Mouse (Mus musculus) embryonic facial prominence, embryonic 14.5 days (tissue): Measurements from ENCODE around the gene Gm47995. TPM values are rescaled to one million over a fixed set of nuclear protein-coding genes. Genes with fewer than 3 reads are reported as not detected.

Source experiments
- ATAC-seq: fragments of 200-750 bp; cut with Nextera tagmentation; 2 replicates; pipeline ENCODE4 v1.8.0; 2017; ENCODE audit warnings: low read depth, moderate number of reproducible peaks, moderate TSS enrichment
- DNase-seq: peaks from one replicate; pipeline ENCODE4 v3.0.0-alpha.2; 2015; ENCODE audit warnings: low spot score
- H3K27ac ChIP-seq: fragments of 300-500 bp; sonication (generic); replicated peaks from 2 replicates; pipeline ENCODE4 v1.5.1; 2014; ENCODE audit warnings: low read depth, mild to moderate bottlenecking, low read length, moderate library complexity
- H3K27me3 ChIP-seq: fragments of 300-500 bp; sonication (generic); replicated peaks from 2 replicates; pipeline ENCODE4 v1.6.1; 2014; ENCODE audit warnings: low read length; ENCODE audit not compliant: control insufficient read depth, insufficient read depth
- H3K36me3 ChIP-seq: fragments of 300-500 bp; sonication (generic); 2 replicates; pipeline ENCODE4 v1.6.1; 2014; ENCODE audit warnings: low read length, mixed read lengths; ENCODE audit not compliant: control insufficient read depth, insufficient read depth
- H3K4me1 ChIP-seq: fragments of 300-500 bp; sonication (generic); 2 replicates; pipeline ENCODE4 v1.6.1; 2014; ENCODE audit warnings: antibody characterized with exemption, low read length; ENCODE audit not compliant: control insufficient read depth, insufficient read depth
- H3K4me2 ChIP-seq: fragments of 300-500 bp; sonication (generic); 2 replicates; pipeline ENCODE4 v1.6.1; 2014; ENCODE audit warnings: low read depth, mild to moderate bottlenecking, low read length, moderate library complexity, mixed read lengths
- H3K4me3 ChIP-seq: fragments of 300-500 bp; sonication (generic); 2 replicates; pipeline ENCODE4 v1.5.1; 2014; ENCODE audit warnings: low read depth, mild to moderate bottlenecking, low read length
- H3K9ac ChIP-seq: fragments of 300-500 bp; sonication (generic); 2 replicates; pipeline ENCODE4 v1.6.1; 2014; ENCODE audit warnings: low read depth, mild to moderate bottlenecking, low read length, moderate library complexity, mixed read lengths
- H3K9me3 ChIP-seq: fragments of 300-500 bp; sonication (generic); 2 replicates; pipeline ENCODE4 v1.6.1; 2016; ENCODE audit warnings: low read length; ENCODE audit not compliant: control insufficient read depth
- WGBS: fragments of 180-500 bp; shearing (Covaris S2); extraction: QIAGEN DNeasy Blood & Tissue Kit; methylation state at CpG from one replicate; pipeline ENCODE4 v1.1.7; 2014; 5-methylcytosine and 5-hydroxymethylcytosine counted together
- polyA plus RNA-seq: library from polyadenylated mRNA; unstranded; fragments of >200 nt; fragmentation: Nextera tagmentation; extraction: Ambion mirVana; gene quantifications from 2 replicates; pipeline ENCODE4 v1.2.1, GENCODE M21; 2014

Gm47995 gene
- polyA plus RNA-seq, 1 experiment from 2014 or later, result 0.25 TPM

DNA sequence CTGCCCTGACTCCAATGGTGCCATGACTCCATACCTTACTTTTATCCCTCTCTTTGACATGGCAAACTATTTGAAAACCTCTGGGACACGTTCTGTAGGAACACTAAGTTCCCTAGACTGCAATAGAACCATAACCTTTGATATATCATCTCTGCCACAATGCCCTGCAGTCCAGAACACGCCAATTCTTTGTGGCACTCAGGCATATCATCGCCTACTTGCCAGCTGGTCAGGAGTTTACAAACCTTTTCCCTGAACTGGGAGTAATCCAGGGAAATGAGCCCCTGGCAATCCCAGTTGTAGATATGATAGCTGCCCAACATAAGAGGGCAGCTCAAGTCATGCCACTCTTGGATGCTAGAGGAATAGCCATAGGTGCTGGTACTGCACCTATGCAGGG is 34.1 kb downstream of the Gm47995 start:
- H3K4me3 ChIP-seq, result no peak overlapping the region
- whole genome bisulfite sequencing, result 86% methylated on average over 3 of the region's 3 CpGs

DNA sequence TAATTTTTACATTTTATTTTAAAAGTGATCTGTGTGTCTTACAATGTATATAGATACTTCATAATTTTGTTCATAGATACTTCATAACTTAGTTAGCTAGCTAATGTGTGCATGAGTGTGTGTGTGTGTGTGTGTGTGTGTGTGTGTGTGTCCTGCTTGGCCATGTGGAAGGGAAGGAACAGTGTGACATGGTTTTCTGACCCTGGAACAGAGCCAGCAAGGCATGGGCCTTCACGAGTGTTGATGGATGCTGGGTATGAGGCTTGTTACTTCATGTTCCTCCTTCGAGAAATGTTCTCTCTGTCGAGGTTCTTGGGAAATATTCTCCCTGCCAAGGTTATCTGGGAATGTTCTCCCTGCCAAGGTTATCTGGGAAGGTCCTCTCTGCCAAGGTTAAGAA is 35.5 kb downstream of the Gm47995 start:
- H3K9ac ChIP-seq, result no peak overlapping the region
- no peaks in the 10 kb centered on the region for H3K36me3 ChIP-seq
- no peaks in the 10 kb centered on the region for H3K27me3 ChIP-seq
- DNase-seq (no peak), ATAC-seq (no peak)
- no peak overlapping the region for H3K4me2 ChIP-seq
- H3K4me3 ChIP-seq, result no peak overlapping the region
- H3K4me1 ChIP-seq, result no peaks in the 10 kb centered on the region
- H3K27ac ChIP-seq, result no peak overlapping the region
- peaks cover 6% of the 10 kb centered on the region; the same call in 1 of the 2 replicates for H3K9me3 ChIP-seq
- WGBS, result 71% methylated on average over 3 of the region's 3 CpGs

More for the DNA sequence above, 34.1 kb downstream of the Gm47995 start:
- Histone ChIP-seq H3K27ac (no peak overlapping the region), H3K27me3 (no peaks in the 10 kb centered on the region), H3K9me3 (peaks cover 6% of the 10 kb centered on the region; the same call in 1 of the 2 replicates), H3K4me1 (no peaks in the 10 kb centered on the region), H3K9ac (no peak overlapping the region), H3K4me2 (no peak overlapping the region), H3K36me3 (no peaks in the 10 kb centered on the region)
- DNase-seq, result no peak
- ATAC-seq, result no peak

GRCm38 (mm10) chr1:151235574-151235973 is 37.3 kb downstream of the Gm47995 start:
- H3K27ac ChIP-seq, result no peak overlapping the region
- ATAC-seq, result peak; percentile 72; the same call in 1 of the 2 replicates

DNA sequence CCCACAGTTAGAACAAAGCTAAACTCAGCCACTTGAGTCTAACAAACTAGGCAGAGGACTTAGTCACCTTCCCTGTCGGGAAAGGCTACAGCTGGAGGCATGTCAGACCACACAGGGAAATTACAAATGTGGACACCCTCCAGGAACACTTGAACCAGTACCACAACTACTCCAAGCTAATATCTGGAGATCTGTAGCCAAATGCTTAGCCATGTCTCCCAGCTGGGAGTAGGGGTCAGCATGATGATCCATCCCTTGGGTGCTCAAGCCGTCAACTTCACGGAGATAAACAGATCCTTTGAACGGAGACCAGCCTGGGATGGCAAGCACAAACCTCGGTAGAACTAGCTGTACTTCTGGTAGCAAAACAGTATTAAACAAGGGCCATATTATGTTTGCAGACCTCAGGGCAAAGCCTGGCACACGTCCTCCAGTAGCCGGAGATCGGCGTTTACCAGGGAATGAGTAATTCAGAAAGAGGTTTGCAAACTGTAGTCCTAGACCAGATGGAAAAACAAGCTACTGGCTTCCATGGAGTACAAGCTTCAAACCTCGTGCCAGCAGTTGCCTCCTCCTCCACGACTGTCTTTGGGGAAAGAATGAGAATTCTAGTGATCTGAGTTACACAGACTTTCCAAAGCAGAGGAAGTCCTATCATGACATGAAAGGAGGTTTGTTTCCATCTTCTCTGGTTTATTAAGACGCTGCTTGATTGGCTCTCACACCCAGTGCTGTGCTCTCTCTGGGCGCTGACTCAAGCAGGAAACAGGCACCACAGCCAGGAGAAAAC is 38.1 kb downstream of the Gm47995 start:
- no peaks in the 10 kb centered on the region for H3K36me3 ChIP-seq
- H3K9ac ChIP-seq, result no peak overlapping the region
- DNase-seq, result peak; percentile 29
- no peaks in the 10 kb centered on the region for H3K4me1 ChIP-seq
- H3K4me2 ChIP-seq, result no peak overlapping the region
- peaks cover 6% of the 10 kb centered on the region; the same call in 1 of the 2 replicates for H3K9me3 ChIP-seq
- H3K27ac ChIP-seq, result peak overlapping the region; percentile 72
- WGBS, result 38% methylated on average over 13 of the region's 13 CpGs
- ATAC-seq, result no peak
- no peaks in the 10 kb centered on the region for H3K27me3 ChIP-seq
- H3K4me3 ChIP-seq, result no peak overlapping the region

More at GRCm38 (mm10) chr1:151235574-151235973, 37.3 kb downstream of the Gm47995 start:
- Histone ChIP-seq H3K36me3 (no peaks in the 10 kb centered on the region), H3K9ac (no peak overlapping the region), H3K4me1 (no peaks in the 10 kb centered on the region), H3K4me3 (no peak overlapping the region), H3K27me3 (no peaks in the 10 kb centered on the region), H3K9me3 (peaks cover 6% of the 10 kb centered on the region; the same call in 1 of the 2 replicates), H3K4me2 (no peak overlapping the region)
- WGBS, result 36% methylated on average over 2 of the region's 2 CpGs
- DNase-seq, result peak; percentile 32

GRCm38 (mm10) chr1:151237780-151238179 is 39.5 kb downstream of the Gm47995 start:
- Histone ChIP-seq H3K4me1 (no peaks in the 10 kb centered on the region), H3K4me3 (no peak overlapping the region), H3K36me3 (no peaks in the 10 kb centered on the region), H3K4me2 (no peak overlapping the region), H3K27me3 (no peaks in the 10 kb centered on the region), H3K9me3 (peaks cover 6% of the 10 kb centered on the region; the same call in 1 of the 2 replicates), H3K27ac (no peak overlapping the region), H3K9ac (no peak overlapping the region)
- peak; percentile 72 for DNase-seq
- peak; percentile 56; the same call in 1 of the 2 replicates for ATAC-seq
- WGBS, result 41% methylated on average over 3 of the region's 3 CpGs

DNA sequence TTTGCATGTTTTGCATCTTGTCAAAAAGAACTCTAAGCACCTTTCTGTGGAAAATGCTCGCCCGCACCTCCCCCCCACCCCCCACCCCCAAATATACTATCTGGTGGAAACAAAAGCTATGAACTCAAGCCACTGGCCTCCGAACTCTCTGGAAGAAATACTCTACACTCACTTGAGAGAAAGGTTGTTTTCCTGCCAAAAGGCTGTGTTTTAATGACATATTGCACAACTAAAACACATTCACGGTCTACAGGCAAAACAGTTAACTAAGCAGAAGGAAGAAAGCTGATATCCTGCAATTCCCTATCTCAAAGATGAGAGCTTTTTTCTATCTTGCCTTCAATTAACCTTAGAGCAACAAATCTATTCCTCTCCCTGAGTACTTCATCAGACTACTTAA is 45.1 kb downstream of the Gm47995 start:
- Histone ChIP-seq H3K9ac (no peak overlapping the region), H3K4me2 (no peak overlapping the region), H3K4me3 (no peak overlapping the region), H3K36me3 (no peaks in the 10 kb centered on the region), H3K27ac (no peak overlapping the region), H3K4me1 (no peaks in the 10 kb centered on the region), H3K9me3 (no peaks in the 10 kb centered on the region), H3K27me3 (no peaks in the 10 kb centered on the region)
- DNase-seq, result no peak
- 83% methylated on average over 4 of the region's 4 CpGs for WGBS
- no peak for ATAC-seq

- Histone ChIP-seq H3K9ac (no peak overlapping the region), H3K27ac (no peak overlapping the region), H3K36me3 (no peaks in the 10 kb centered on the region), H3K27me3 (no peaks in the 10 kb centered on the region), H3K9me3 (no peaks in the 10 kb centered on the region), H3K4me2 (no peak overlapping the region), H3K4me3 (no peak overlapping the region), H3K4me1 (no peaks in the 10 kb centered on the region)
- no peak for ATAC-seq
- no peak for DNase-seq
- 80% methylated on average over 5 of the region's 5 CpGs for WGBS
These were observed 45.8 kb downstream of the Gm47995 start for GRCm38 (mm10) chr1:151244013-151244412.

GRCm38 (mm10) chr1:151244761-151245160 is 46.5 kb downstream of the Gm47995 start:
- Histone ChIP-seq H3K36me3 (no peaks in the 10 kb centered on the region), H3K4me3 (no peak overlapping the region), H3K9ac (no peak overlapping the region), H3K27me3 (no peaks in the 10 kb centered on the region), H3K27ac (no peak overlapping the region), H3K4me2 (no peak overlapping the region), H3K9me3 (no peaks in the 10 kb centered on the region), H3K4me1 (no peaks in the 10 kb centered on the region)
- DNase-seq (no peak), ATAC-seq (no peak)
- 92% methylated on average over 4 of the region's 4 CpGs for WGBS

DNA sequence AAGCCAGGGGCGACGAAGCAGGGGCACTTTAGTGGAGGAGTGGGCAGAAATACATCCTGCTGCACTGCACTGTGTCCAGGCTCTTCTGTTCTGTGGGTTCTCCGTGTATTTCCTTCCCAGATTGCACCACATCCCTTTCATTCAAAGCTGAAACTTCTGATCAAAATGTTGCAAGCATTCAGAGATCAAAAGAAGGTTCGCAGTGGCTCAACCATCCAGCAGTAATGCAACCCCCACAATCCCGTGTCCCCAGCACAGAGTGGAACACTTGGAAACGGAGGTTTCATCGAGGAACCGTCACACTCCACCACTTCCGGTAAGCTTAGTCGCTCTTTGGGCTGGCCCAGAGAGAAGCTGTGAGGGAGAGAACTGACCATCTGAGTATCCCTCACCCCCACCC is 46.9 kb downstream of the Gm47995 start:
- no peak overlapping the region for H3K27ac ChIP-seq
- no peak overlapping the region for H3K4me2 ChIP-seq
- no peak overlapping the region for H3K4me3 ChIP-seq
- 82% methylated on average over 10 of the region's 10 CpGs for WGBS
- DNase-seq, result no peak
- H3K9me3 ChIP-seq, result no peaks in the 10 kb centered on the region
- H3K36me3 ChIP-seq, result no peaks in the 10 kb centered on the region
- no peaks in the 10 kb centered on the region for H3K4me1 ChIP-seq
- H3K9ac ChIP-seq, result no peak overlapping the region
- no peaks in the 10 kb centered on the region for H3K27me3 ChIP-seq
- no peak for ATAC-seq
